Comparison of ENCODE assay signal across 27 mouse cellular contexts in the genomic region with DNA sequence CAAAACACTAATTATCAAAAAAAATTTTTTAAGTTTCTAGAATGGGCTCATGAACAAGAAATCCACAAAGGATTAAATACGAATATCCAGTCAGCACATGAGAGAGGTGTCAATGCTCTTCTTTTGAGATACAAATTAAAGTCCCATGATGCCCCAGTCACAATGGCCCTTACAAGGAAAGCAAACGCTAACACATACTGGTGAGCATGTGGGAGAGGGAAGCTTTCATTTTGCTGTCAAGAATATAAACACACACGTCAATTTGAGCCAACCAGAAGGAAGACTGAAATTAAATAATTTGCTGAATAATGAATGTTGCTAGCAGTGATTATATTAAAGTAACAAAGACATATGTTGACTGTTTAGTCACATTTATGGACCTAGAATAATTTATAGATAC.
"Had no signal": no experiment of that assay in that cellular context is flagged by ENCODE, and none has a peak within 500 bp of the region (broad histone marks: within the 10 kb centered on the region; RNA-seq: fewer than 3 reads in every experiment).

No protein-coding gene starts in this region.

- H3K4me2 ChIP-seq: embryonic facial prominence, embryonic 12.5 days; embryonic facial prominence, embryonic 13.5 days; embryonic facial prominence, embryonic 15.5 days; heart, embryonic 11.5 days; heart, embryonic 12.5 days; heart, embryonic 13.5 days had no signal

- H3K36me3 ChIP-seq: embryonic facial prominence, embryonic 10.5 days; embryonic facial prominence, embryonic 12.5 days; embryonic facial prominence, embryonic 13.5 days; embryonic facial prominence, embryonic 15.5 days; forebrain, embryonic 10.5 days; heart, embryonic 12.5 days; heart, embryonic 13.5 days had no signal

- H3K27me3 ChIP-seq: embryonic facial prominence, embryonic 12.5 days; embryonic facial prominence, embryonic 13.5 days; embryonic facial prominence, embryonic 15.5 days; heart, embryonic 12.5 days; heart, embryonic 13.5 days had no signal

- H3K27ac ChIP-seq: embryonic facial prominence, embryonic 10.5 days; embryonic facial prominence, embryonic 12.5 days; embryonic facial prominence, embryonic 13.5 days; embryonic facial prominence, embryonic 15.5 days; forebrain, embryonic 10.5 days; gastrocnemius, adult 2 months; heart, adult 2 months; heart, embryonic 13.5 days had no signal

- H3K4me3 ChIP-seq: embryonic facial prominence, embryonic 10.5 days; embryonic facial prominence, embryonic 12.5 days; embryonic facial prominence, embryonic 13.5 days; embryonic facial prominence, embryonic 15.5 days; erythroblast, embryonic 14.5 days; forebrain, embryonic 10.5 days; gastrocnemius, adult 2 months; heart, adult 2 months; heart, embryonic 12.5 days; heart, embryonic 13.5 days had no signal

- ATAC-seq: forebrain, embryonic 14.5 days; forebrain, postnatal 0 days had no signal

- H3K9me3 ChIP-seq: embryonic facial prominence, embryonic 10.5 days; embryonic facial prominence, embryonic 12.5 days; embryonic facial prominence, embryonic 13.5 days; embryonic facial prominence, embryonic 15.5 days; forebrain, embryonic 10.5 days; heart, embryonic 12.5 days; heart, embryonic 13.5 days had no signal

- H3K9ac ChIP-seq: embryonic facial prominence, embryonic 12.5 days; embryonic facial prominence, embryonic 13.5 days; embryonic facial prominence, embryonic 15.5 days; forebrain, postnatal 0 days; heart, embryonic 12.5 days; heart, embryonic 13.5 days had no signal

- DNase-seq: cerebellum, adult 2 months; cerebellum, adult 8-10 months; cerebellum, adult 9-10 months; cerebellum, adult 9-11 months; cerebellum, postnatal 10 days; cerebellum, postnatal 14 days; cerebellum, postnatal 25 days; cerebellum, postnatal 36 days; embryo, embryonic 11 days; forebrain, postnatal 0 days; gastrocnemius, adult 2 months; gastrocnemius, postnatal 10 days; gastrocnemius, postnatal 14 days; gastrocnemius, postnatal 25 days; gastrocnemius, postnatal 36 days; heart, adult 18-20 months; heart, adult 2 months had no signal

- H3K4me1 ChIP-seq: embryonic facial prominence, embryonic 10.5 days; embryonic facial prominence, embryonic 12.5 days; embryonic facial prominence, embryonic 13.5 days; embryonic facial prominence, embryonic 15.5 days; forebrain, embryonic 10.5 days; heart, embryonic 12.5 days had no signal
